Mouse (Mus musculus): ENCODE measurements around the gene Tmem255b. TPM values are rescaled to one million over a fixed set of nuclear protein-coding genes. Genes with fewer than 3 reads are reported as not detected.

Tmem255b gene
- polyA plus RNA-seq, 1 experiment from 2014 or later, result not detected

- TF ChIP-seq EP300 (IDR thresholded peaks at IDR 0.05; ENCODE audit: low read depth) (no peak), CTCF (IDR thresholded peaks at IDR 0.05; ENCODE audit: low read depth) (no peak)
- Histone ChIP-seq H3K9ac (replicated peaks) (no peak within 1 kb of the TSS), H3K27me3 (ENCODE audit: insufficient read depth, low read length) (no peaks in the 10 kb centered on the region), H3K4me1 (ENCODE audit: insufficient read depth) (no peaks in the 10 kb centered on the region), H3K4me3 (ENCODE audit: low read depth, low read length) (no peak within 1 kb of the TSS), H3K4me2 (ENCODE audit: low read depth, low read length) (no peak within 1 kb of the TSS), H3K36me3 (replicated peaks; ENCODE audit: insufficient read depth, low read length) (no peaks in the 10 kb centered on the region), H3K27ac (ENCODE audit: low read depth) (no peak within 1 kb of the TSS), H3K9me3 (ENCODE audit: low read length) (no peaks in the 10 kb centered on the region)
- no peak for ATAC-seq
- no peak for DNase-seq
- WGBS (ENCODE audit: insufficient replicate concordance), result 80% methylated on average over 5 of the region's 5 CpGs
These were observed 30.3 kb upstream of the Tmem255b start, which contains the start of gene Grk1 for GRCm38 (mm10) chr8:13404666-13405131. Gene Grk1 (plus strand): TSS chr8:13405081.

- H3K9ac ChIP-seq (replicated peaks), result no peak overlapping the region
- DNase-seq, result no peak
- no peak overlapping the region for H3K27ac ChIP-seq (ENCODE audit: low read depth)
- no peak overlapping the region for H3K4me2 ChIP-seq (ENCODE audit: low read depth, low read length)
- no peaks in the 10 kb centered on the region for H3K9me3 ChIP-seq (ENCODE audit: low read length)
- H3K4me1 ChIP-seq (ENCODE audit: insufficient read depth), result no peaks in the 10 kb centered on the region
- no peaks in the 10 kb centered on the region for H3K27me3 ChIP-seq (ENCODE audit: insufficient read depth, low read length)
- ATAC-seq, result no peak
- WGBS (ENCODE audit: insufficient replicate concordance), result 79% methylated on average over 5 of the region's 5 CpGs
- no peak overlapping the region for H3K4me3 ChIP-seq (ENCODE audit: low read depth, low read length)
- no peaks in the 10 kb centered on the region for H3K36me3 ChIP-seq (replicated peaks; ENCODE audit: insufficient read depth, low read length)
- no peak for TF ChIP-seq EP300 (IDR thresholded peaks at IDR 0.05; ENCODE audit: low read depth)
- no peak for TF ChIP-seq CTCF (IDR thresholded peaks at IDR 0.05; ENCODE audit: low read depth)
These were observed 29.0 kb upstream of the Tmem255b start for GRCm38 (mm10) chr8:13406011-13406410.

- H3K4me1 ChIP-seq (ENCODE audit: insufficient read depth), result no peaks in the 10 kb centered on the region
- H3K4me3 ChIP-seq (ENCODE audit: low read depth, low read length), result no peak overlapping the region
- no peaks in the 10 kb centered on the region for H3K9me3 ChIP-seq (ENCODE audit: low read length)
- peak; percentile 83 for TF ChIP-seq CTCF (IDR thresholded peaks at IDR 0.05; ENCODE audit: low read depth)
- no peak for TF ChIP-seq EP300 (IDR thresholded peaks at IDR 0.05; ENCODE audit: low read depth)
- H3K27ac ChIP-seq (ENCODE audit: low read depth), result no peak overlapping the region
- ATAC-seq (no peak), DNase-seq (peak; percentile 72)
- H3K27me3 ChIP-seq (ENCODE audit: insufficient read depth, low read length), result no peaks in the 10 kb centered on the region
- no peak overlapping the region for H3K9ac ChIP-seq (replicated peaks)
- no peaks in the 10 kb centered on the region for H3K36me3 ChIP-seq (replicated peaks; ENCODE audit: insufficient read depth, low read length)
- no peak overlapping the region for H3K4me2 ChIP-seq (ENCODE audit: low read depth, low read length)
- 27% methylated on average over 6 of the region's 6 CpGs for WGBS (ENCODE audit: insufficient replicate concordance)
These were observed 23.4 kb upstream of the Tmem255b start for GRCm38 (mm10) chr8:13411597-13411996.

GRCm38 (mm10) chr8:13412891-13413558 is 22.0 kb upstream of the Tmem255b start:
- Histone ChIP-seq H3K27ac (ENCODE audit: low read depth) (no peak overlapping the region), H3K9ac (replicated peaks) (no peak overlapping the region), H3K4me1 (ENCODE audit: insufficient read depth) (no peaks in the 10 kb centered on the region), H3K9me3 (ENCODE audit: low read length) (no peaks in the 10 kb centered on the region), H3K4me3 (ENCODE audit: low read depth, low read length) (no peak overlapping the region), H3K4me2 (ENCODE audit: low read depth, low read length) (no peak overlapping the region), H3K36me3 (replicated peaks; ENCODE audit: insufficient read depth, low read length) (no peaks in the 10 kb centered on the region), H3K27me3 (ENCODE audit: insufficient read depth, low read length) (no peaks in the 10 kb centered on the region)
- WGBS (ENCODE audit: insufficient replicate concordance), result 55% methylated on average over 13 of the region's 13 CpGs
- ATAC-seq (no peak), DNase-seq (peak; percentile 74)
- peak; percentile 87 for TF ChIP-seq CTCF (IDR thresholded peaks at IDR 0.05; ENCODE audit: low read depth)
- no peak for TF ChIP-seq EP300 (IDR thresholded peaks at IDR 0.05; ENCODE audit: low read depth)

GRCm38 (mm10) chr8:13413823-13414390 is 21.1 kb upstream of the Tmem255b start:
- TF ChIP-seq CTCF (IDR thresholded peaks at IDR 0.05; ENCODE audit: low read depth) (no peak), EP300 (IDR thresholded peaks at IDR 0.05; ENCODE audit: low read depth) (no peak)
- WGBS (ENCODE audit: insufficient replicate concordance), result 47% methylated on average over 12 of the region's 12 CpGs
- Histone ChIP-seq H3K4me3 (ENCODE audit: low read depth, low read length) (no peak overlapping the region), H3K27ac (ENCODE audit: low read depth) (no peak overlapping the region), H3K4me2 (ENCODE audit: low read depth, low read length) (no peak overlapping the region), H3K4me1 (ENCODE audit: insufficient read depth) (no peaks in the 10 kb centered on the region), H3K9ac (replicated peaks) (no peak overlapping the region), H3K9me3 (ENCODE audit: low read length) (no peaks in the 10 kb centered on the region), H3K27me3 (ENCODE audit: insufficient read depth, low read length) (no peaks in the 10 kb centered on the region), H3K36me3 (replicated peaks; ENCODE audit: insufficient read depth, low read length) (no peaks in the 10 kb centered on the region)
- DNase-seq (peak; percentile 24), ATAC-seq (no peak)

GRCm38 (mm10) chr8:13415879-13416278 is 19.1 kb upstream of the Tmem255b start:
- TF ChIP-seq CTCF (IDR thresholded peaks at IDR 0.05; ENCODE audit: low read depth) (no peak), EP300 (IDR thresholded peaks at IDR 0.05; ENCODE audit: low read depth) (no peak)
- no peak overlapping the region for H3K4me3 ChIP-seq (ENCODE audit: low read depth, low read length)
- no peaks in the 10 kb centered on the region for H3K4me1 ChIP-seq (ENCODE audit: insufficient read depth)
- H3K4me2 ChIP-seq (ENCODE audit: low read depth, low read length), result no peak overlapping the region
- no peaks in the 10 kb centered on the region for H3K27me3 ChIP-seq (ENCODE audit: insufficient read depth, low read length)
- H3K27ac ChIP-seq (ENCODE audit: low read depth), result no peak overlapping the region
- 62% methylated on average over 10 of the region's 10 CpGs for WGBS (ENCODE audit: insufficient replicate concordance)
- no peak overlapping the region for H3K9ac ChIP-seq (replicated peaks)
- H3K36me3 ChIP-seq (replicated peaks; ENCODE audit: insufficient read depth, low read length), result no peaks in the 10 kb centered on the region
- DNase-seq (no peak), ATAC-seq (no peak)
- no peaks in the 10 kb centered on the region for H3K9me3 ChIP-seq (ENCODE audit: low read length)

Data from liver, postnatal 0 days (tissue).